Mouse (Mus musculus): ENCODE measurements around the gene Mcts2.

GRCm38 (mm10) chr2:152678302-152678701, 8.5 kb upstream of the Mcts2 start:
- TF ChIP-seq UBTF (IDR thresholded peaks at IDR 0.05; ENCODE audit: borderline replicate concordance, insufficient read depth, low read depth, low read length) (no peak), ZNF384 (IDR thresholded peaks at IDR 0.05; ENCODE audit: low read depth, low read length) (no peak), CHD2 (IDR thresholded peaks at IDR 0.05; ENCODE audit: low read length) (no peak), POLR2A (IDR thresholded peaks at IDR 0.05; ENCODE audit: control insufficient read depth in 1 of 2, insufficient read depth in 1 of 2, low read depth in 1 of 2, low read length in 2 of 2, poor library complexity in 1 of 2) (no peak), MAZ (IDR thresholded peaks at IDR 0.05; ENCODE audit: low read depth, low read length) (no peak), EP300 (IDR thresholded peaks at IDR 0.05; ENCODE audit: low read depth in 1 of 2, low read length in 2 of 2) (no peak), E2F4 (IDR thresholded peaks at IDR 0.05; ENCODE audit: borderline replicate concordance, low read depth, low read length) (no peak)
